Mouse (Mus musculus) forebrain, embryonic 11.5 days (tissue): ENCODE measurements around the gene Ccnc. TPM values are rescaled to one million over a fixed set of nuclear protein-coding genes. Genes with fewer than 3 reads are reported as not detected.
"Not testable (repeated sequence)": the region's sequence is repeated elsewhere in the genome, so short reads cannot be mapped to it uniquely, and the experiment has no call there.

Source experiments
- ATAC-seq: fragments of 200-750 bp; cut with Nextera tagmentation; replicated peaks from 2 replicates; pipeline ENCODE4 v1.8.0; 2017; ENCODE audit warnings: moderate TSS enrichment; ENCODE audit not compliant: low FRiP score
- DNase-seq: peaks from one replicate; pipeline ENCODE4 v3.0.0-alpha.2; 2017; ENCODE audit warnings: low spot score
- H3K27ac ChIP-seq: fragments of 300-500 bp; sonication (generic); 2 replicates; pipeline ENCODE4 v1.5.1; 2014; ENCODE audit warnings: low read depth, low read length
- H3K27me3 ChIP-seq: fragments of 300-500 bp; sonication (generic); 2 replicates; pipeline ENCODE4 v1.6.1; 2014; ENCODE audit warnings: mild to moderate bottlenecking, low read length, mixed read lengths; ENCODE audit not compliant: control insufficient read depth, insufficient read depth
- H3K36me3 ChIP-seq: fragments of 300-500 bp; sonication (generic); 2 replicates; pipeline ENCODE4 v1.6.1; 2014; ENCODE audit warnings: mild to moderate bottlenecking, low read length, moderate library complexity, mixed read lengths; ENCODE audit not compliant: control insufficient read depth, insufficient read depth
- H3K4me1 ChIP-seq: fragments of 300-500 bp; sonication (generic); replicated peaks from 2 replicates; pipeline ENCODE4 v1.6.1; 2014; ENCODE audit warnings: low read length, mixed read lengths; ENCODE audit not compliant: control insufficient read depth, insufficient read depth
- H3K4me2 ChIP-seq: fragments of 300-500 bp; sonication (generic); 2 replicates; pipeline ENCODE4 v1.6.1; 2014; ENCODE audit warnings: low read depth, mild to moderate bottlenecking, low read length, moderate library complexity, mixed read lengths; ENCODE audit not compliant: severe bottlenecking
- H3K4me3 ChIP-seq: fragments of 300-500 bp; sonication (generic); 2 replicates; pipeline ENCODE4 v1.5.1; 2014; ENCODE audit warnings: low read depth, low read length
- H3K9ac ChIP-seq: fragments of 300-500 bp; sonication (generic); 2 replicates; pipeline ENCODE4 v1.6.1; 2014; ENCODE audit warnings: low read length
- H3K9me3 ChIP-seq: fragments of 300-500 bp; sonication (generic); 2 replicates; pipeline ENCODE4 v1.6.1; 2016; ENCODE audit warnings: low read length, mixed read lengths; ENCODE audit not compliant: control insufficient read depth
- WGBS: fragments of 180-500 bp; shearing (Covaris S2); extraction: QIAGEN DNeasy Blood & Tissue Kit; methylation state at CpG from one replicate; pipeline ENCODE4 v1.1.7; 2014; 5-methylcytosine and 5-hydroxymethylcytosine counted together
- polyA plus RNA-seq: library from polyadenylated mRNA; unstranded; fragments of >200 nt; fragmentation: Nextera tagmentation; extraction: Ambion mirVana; gene quantifications from 2 replicates; pipeline ENCODE4 v1.2.1, GENCODE M21; 2014

The Ccnc gene
- polyA plus RNA-seq, 1 experiment from 2014 or later = 70.2 TPM

DNA sequence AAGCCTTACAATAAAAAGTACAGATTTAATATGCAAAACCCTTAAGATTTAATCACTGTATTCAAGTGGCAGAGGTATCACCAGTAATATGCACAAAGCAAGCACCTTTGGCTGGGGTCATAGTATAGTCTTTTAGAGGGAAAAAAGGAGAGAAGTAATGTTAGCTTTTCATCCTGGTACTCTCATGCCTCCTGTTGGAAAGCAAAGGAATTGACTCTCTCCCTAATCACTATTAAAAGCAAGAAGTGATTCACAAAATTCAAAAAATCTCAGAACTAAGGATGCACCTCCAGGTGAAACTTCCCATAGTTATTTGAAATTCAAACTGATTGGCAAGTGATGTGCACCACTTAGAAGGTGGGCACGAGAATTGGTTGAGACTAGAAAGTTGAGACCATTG is 22.5 kb upstream of the Ccnc start:
- DNase-seq (no peak), ATAC-seq (no peak)
- Histone ChIP-seq H3K4me3 (no peak overlapping the region), H3K4me1 (no peaks in the 10 kb centered on the region), H3K27ac (no peak overlapping the region), H3K27me3 (no peaks in the 10 kb centered on the region), H3K4me2 (no peak overlapping the region), H3K9me3 (no peaks in the 10 kb centered on the region), H3K36me3 (no peaks in the 10 kb centered on the region), H3K9ac (no peak overlapping the region)
- 47% methylated on average over 1 of the region's 1 CpGs for WGBS

DNA sequence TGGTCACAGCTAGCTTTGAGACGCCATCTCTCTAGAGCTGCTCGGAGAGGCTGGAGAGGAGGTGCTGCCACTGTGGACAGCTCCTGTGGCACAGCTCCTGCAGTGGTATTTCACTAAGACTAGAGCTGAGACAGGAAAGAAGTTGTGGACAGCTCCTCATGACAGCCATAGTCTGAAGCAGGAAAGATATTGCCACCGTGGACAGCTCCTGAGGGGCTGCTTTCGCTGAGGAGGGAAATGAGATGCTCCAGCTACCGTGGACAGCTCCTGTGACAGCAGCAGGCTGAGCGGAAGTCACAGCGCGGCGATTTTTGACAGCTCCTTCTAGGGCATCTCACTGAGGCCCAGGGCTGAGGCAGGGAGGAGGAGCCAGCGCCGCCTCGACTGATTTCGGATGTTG is 15.4 kb upstream of the Ccnc start:
- WGBS = 7% methylated on average over 13 of the region's 13 CpGs
- peak; percentile 73 for ATAC-seq
- no peaks in the 10 kb centered on the region for H3K9me3 ChIP-seq
- peak; percentile 84 for DNase-seq
- H3K4me2 ChIP-seq = peak overlapping the region; percentile 33; the same call in 1 of the 2 replicates
- no peak overlapping the region for H3K27ac ChIP-seq
- peaks cover 4% of the 10 kb centered on the region; the same call in 1 of the 2 replicates for H3K4me1 ChIP-seq
- 0 out of 2 replicates have a peak, but pooled peaks cover 2% of the 10 kb centered on the region for H3K27me3 ChIP-seq
- no peaks in the 10 kb centered on the region for H3K36me3 ChIP-seq
- no peak overlapping the region for H3K4me3 ChIP-seq
- H3K9ac ChIP-seq = no peak overlapping the region; the same call in 1 of the 2 replicates

DNA sequence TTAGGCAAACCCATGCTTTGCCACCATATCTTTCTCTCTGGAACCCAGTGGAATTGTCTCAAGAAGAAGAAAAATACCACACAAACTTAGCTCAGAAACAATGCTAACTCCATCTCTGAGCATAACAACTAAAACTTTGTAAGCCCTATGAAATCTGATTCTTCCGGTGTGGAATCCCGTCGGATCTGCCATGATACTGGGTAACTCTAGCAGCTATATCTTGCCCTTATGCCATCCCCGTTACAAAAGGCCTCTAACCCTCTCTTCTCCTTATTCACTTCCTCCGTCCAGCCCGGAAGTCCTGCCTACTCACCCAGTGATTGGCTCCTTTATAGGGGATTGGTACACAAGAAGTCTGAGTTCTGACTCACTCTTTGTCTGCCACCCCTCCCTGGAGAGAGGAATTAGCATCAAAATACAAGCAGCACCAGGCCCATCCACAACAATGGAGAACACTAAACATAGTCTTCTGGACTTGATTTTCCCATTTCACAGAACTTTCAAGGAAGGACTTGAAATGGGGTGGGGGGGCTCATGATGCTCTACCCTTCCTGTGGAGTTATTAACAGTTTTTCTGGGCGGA is 4.7 kb upstream of the Ccnc start:
- no peak overlapping the region for H3K27ac ChIP-seq
- 0 out of 2 replicates have a peak, but pooled peaks cover 2% of the 10 kb centered on the region for H3K4me1 ChIP-seq
- 41% methylated on average over 7 of the region's 7 CpGs for WGBS
- H3K4me3 ChIP-seq = no peak overlapping the region
- H3K9ac ChIP-seq = no peak overlapping the region
- H3K9me3 ChIP-seq = no peaks in the 10 kb centered on the region
- H3K4me2 ChIP-seq = no peak overlapping the region
- no peaks in the 10 kb centered on the region for H3K27me3 ChIP-seq
- H3K36me3 ChIP-seq = no peaks in the 10 kb centered on the region
- DNase-seq (no peak), ATAC-seq (peak; percentile 29; the same call in 1 of the 2 replicates)

DNA sequence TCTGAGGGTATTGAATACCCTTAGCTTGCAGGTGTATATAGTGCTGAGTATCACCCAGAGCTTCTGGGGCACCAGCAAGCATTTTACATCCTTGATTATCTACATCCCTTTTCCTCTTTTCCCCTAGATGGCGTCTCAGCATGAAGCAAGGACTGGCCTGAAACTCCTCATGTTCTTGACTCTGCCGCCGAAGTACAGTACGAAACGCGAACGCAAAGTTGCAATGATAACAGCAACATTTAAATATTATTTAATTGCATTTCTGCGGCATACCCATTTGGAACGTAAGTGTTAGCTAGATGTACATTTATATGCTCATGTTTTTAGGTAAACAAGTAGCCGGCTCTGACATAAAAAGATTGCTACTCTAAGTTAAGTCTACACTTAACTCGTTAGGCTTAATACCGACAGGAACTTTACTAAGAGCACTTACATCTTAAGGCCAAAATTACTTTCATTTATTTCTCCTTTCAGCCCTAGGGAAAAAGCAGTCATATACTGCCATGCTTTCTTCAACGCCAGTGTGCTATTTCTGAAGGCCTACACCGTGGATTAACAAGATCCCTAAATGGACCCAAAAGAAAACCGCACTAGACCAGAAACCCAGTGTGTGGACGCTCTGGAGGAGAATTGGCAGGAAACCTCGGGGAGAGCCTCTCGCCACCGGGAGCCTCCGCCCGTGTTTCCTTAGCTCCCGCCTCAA is 438 bp upstream of the Ccnc start:
- peak overlapping the region; percentile 78 for H3K4me3 ChIP-seq
- peak; percentile 57 for ATAC-seq
- DNase-seq = peak; percentile 58
- H3K9ac ChIP-seq = peak overlapping the region; percentile 92
- H3K4me1 ChIP-seq = peaks cover 2% of the 10 kb centered on the region; the same call in 1 of the 2 replicates
- H3K9me3 ChIP-seq = no peaks in the 10 kb centered on the region
- H3K27ac ChIP-seq = peak overlapping the region; percentile 76
- no peaks in the 10 kb centered on the region for H3K36me3 ChIP-seq
- 3% methylated on average over 22 of the region's 22 CpGs for WGBS
- peak overlapping the region; percentile 75 for H3K4me2 ChIP-seq
- no peaks in the 10 kb centered on the region for H3K27me3 ChIP-seq

DNA sequence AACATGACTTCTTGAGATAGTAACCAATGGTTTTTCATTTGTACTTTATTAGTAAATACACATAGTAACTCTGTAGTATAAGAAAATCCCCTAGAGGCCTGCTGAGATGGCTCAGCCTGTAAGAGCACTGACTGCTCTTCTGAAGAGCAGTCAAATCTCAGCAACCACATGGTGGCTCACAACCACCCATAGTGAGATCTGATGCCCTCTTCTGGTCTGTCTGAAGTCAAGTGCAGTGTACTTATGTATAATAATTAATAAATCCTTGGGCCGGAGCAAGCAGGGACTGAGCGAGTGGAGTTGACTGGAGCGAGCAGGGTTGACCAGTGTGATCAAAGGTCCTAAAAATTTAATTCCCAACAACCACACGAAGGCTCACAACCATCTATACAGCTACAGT is 11.7 kb downstream of the Ccnc start:
- no peaks in the 10 kb centered on the region for H3K36me3 ChIP-seq
- no peak overlapping the region for H3K9ac ChIP-seq
- no peak for ATAC-seq

DNA sequence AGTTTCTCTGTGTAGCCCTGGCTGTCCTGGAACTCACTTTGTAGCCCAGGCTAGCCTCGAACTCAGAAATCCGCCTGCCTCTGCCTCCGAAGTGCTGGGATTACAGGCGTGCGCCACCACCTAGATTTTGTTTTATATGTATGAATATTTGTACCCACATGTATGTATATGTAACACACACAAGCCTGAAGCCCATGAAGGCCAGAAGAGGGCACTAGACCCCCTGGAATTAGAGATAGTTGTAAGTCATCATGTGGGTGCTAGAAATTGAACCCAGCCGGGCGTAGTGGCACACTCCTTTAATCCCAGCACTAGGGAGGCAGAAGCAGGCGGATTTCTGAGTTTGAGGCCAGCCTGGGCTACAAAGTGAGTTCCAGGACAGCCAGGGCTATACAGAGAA is 16.6 kb downstream of the Ccnc start:
- not testable (repeated sequence) for H3K36me3 ChIP-seq

More for the DNA sequence above, 11.7 kb downstream of the Ccnc start:
- H3K27me3 ChIP-seq = no peaks in the 10 kb centered on the region
- H3K4me2 ChIP-seq = no peak overlapping the region
- WGBS = 98% methylated on average over 4 of the region's 4 CpGs
- no peak for DNase-seq
- H3K27ac ChIP-seq = no peak overlapping the region
- H3K9me3 ChIP-seq = no peaks in the 10 kb centered on the region
- no peaks in the 10 kb centered on the region for H3K4me1 ChIP-seq
- H3K4me3 ChIP-seq = no peak overlapping the region

DNA sequence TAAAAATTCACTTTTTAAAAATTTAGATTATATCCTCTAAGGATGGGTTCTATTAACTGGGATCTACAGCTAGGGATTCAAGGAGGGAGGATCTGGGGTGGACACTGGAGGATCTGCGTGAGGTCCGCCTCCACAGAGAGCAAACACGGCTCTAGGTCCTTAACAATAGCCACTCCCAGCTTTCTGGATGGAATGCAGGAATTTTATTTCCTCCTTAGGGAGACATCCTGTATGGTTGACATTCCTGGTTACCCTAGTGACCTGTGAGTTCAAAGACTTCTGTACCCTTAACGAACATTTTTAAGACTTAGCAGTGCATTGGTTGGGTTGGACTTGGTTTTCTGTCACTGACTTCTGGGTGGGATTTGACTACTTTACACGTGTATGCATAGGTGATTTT is 18.2 kb downstream of the Ccnc start:
- no peak for ATAC-seq
- no peak for DNase-seq
- WGBS = 87% methylated on average over 5 of the region's 5 CpGs
- Histone ChIP-seq H3K4me2 (no peak overlapping the region), H3K27me3 (no peaks in the 10 kb centered on the region), H3K9me3 (no peaks in the 10 kb centered on the region), H3K9ac (no peak overlapping the region), H3K4me3 (no peak overlapping the region), H3K36me3 (no peaks in the 10 kb centered on the region), H3K27ac (no peak overlapping the region), H3K4me1 (no peaks in the 10 kb centered on the region)

More for the DNA sequence above, 16.6 kb downstream of the Ccnc start:
- not testable (repeated sequence) for H3K27ac ChIP-seq, H3K27me3 ChIP-seq, DNase-seq, H3K4me1 ChIP-seq, H3K4me2 ChIP-seq, H3K4me3 ChIP-seq, H3K9me3 ChIP-seq, ATAC-seq, H3K9ac ChIP-seq
- WGBS = 94% methylated on average over 8 of the region's 8 CpGs

DNA sequence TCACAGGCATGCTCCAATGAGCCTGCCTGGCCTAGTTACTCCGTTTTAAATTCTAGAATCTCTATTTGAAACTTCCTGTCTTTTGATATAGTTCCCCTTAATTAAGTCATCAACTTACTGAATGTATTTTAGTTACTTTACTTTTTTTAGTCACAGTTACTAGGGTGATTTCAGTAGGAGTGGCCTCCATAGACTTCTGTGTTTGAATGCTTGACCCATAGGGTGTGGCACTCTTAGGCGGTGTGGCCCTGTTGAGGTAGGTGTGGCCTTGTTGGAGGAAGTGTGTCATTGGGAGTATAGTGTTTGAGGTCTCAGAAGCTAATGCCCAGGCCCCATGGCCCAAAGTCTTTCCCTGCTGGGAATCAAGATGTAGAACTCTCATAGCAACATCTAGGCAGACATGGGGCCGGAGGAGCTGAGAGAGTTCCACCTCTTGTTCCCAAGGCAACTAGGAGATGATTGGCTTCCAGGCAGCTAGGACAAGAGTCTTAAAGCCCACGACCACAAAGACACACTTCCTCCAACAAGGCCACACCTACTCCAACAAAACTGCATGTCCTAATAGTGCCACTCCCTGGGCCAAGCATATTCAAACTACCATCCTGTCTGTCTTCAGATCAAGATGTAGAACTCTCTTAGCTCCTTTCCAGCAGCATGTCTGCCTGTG is 27.8 kb downstream of the Ccnc start:
- 67% methylated on average over 4 of the region's 4 CpGs for WGBS
- Histone ChIP-seq H3K9ac (no peak overlapping the region), H3K27me3 (no peaks in the 10 kb centered on the region), H3K4me2 (no peak overlapping the region), H3K27ac (no peak overlapping the region), H3K4me3 (no peak overlapping the region), H3K36me3 (no peaks in the 10 kb centered on the region), H3K4me1 (no peaks in the 10 kb centered on the region), H3K9me3 (no peaks in the 10 kb centered on the region)
- DNase-seq (no peak), ATAC-seq (no peak)
